Mouse (Mus musculus): ENCODE results near the gene Plb1. TPM values are rescaled to one million over a fixed set of nuclear protein-coding genes. Genes with fewer than 3 reads are reported as not detected.

Gene Plb1
- polyA plus RNA-seq, 1 experiment from 2014 or later, result not detected

DNA sequence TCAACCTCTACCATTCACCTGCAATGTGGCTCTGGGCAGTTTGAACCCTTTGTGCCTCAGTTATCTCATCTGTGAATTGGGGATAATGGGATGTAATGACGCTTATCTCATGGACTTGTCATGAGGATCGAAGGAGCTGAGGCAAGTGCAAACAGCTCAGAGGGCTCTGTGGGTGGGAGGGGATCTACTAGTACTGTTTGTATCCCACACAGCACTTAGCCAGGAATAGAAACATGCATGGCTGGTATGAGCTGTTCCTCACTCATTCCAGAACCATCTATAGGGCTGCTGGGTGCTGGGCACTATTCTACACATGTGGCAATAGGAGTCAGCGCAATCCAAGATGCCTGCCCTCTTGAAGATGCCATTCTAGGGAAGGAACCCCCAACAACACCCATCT is 32.9 kb upstream of the Plb1 start:
- H3K9ac ChIP-seq, result no peak overlapping the region
- no peak overlapping the region for H3K4me2 ChIP-seq (replicated peaks)
- no peak overlapping the region for H3K4me3 ChIP-seq (replicated peaks; ENCODE audit: low read length)
- no peak overlapping the region for H3K27ac ChIP-seq
- DNase-seq (ENCODE audit: low spot score) (no peak), ATAC-seq (ENCODE audit: low FRiP score) (no peak)
- no peaks in the 10 kb centered on the region for H3K36me3 ChIP-seq (replicated peaks; ENCODE audit: control insufficient read depth, insufficient read depth)
- WGBS, result 97% methylated on average over 3 of the region's 3 CpGs
- no peaks in the 10 kb centered on the region for H3K27me3 ChIP-seq (ENCODE audit: control insufficient read depth, insufficient read depth, low read length)
- no peaks in the 10 kb centered on the region for H3K4me1 ChIP-seq (replicated peaks; ENCODE audit: control insufficient read depth, insufficient read depth, low read length)
- H3K9me3 ChIP-seq (ENCODE audit: control insufficient read depth, low read length), result no peaks in the 10 kb centered on the region

- H3K27ac ChIP-seq, result no peak overlapping the region
- no peaks in the 10 kb centered on the region for H3K4me1 ChIP-seq (replicated peaks; ENCODE audit: control insufficient read depth, insufficient read depth, low read length)
- no peaks in the 10 kb centered on the region for H3K9me3 ChIP-seq (ENCODE audit: control insufficient read depth, low read length)
- H3K4me2 ChIP-seq (replicated peaks), result no peak overlapping the region
- H3K27me3 ChIP-seq (ENCODE audit: control insufficient read depth, insufficient read depth, low read length), result no peaks in the 10 kb centered on the region
- DNase-seq (ENCODE audit: low spot score) (no peak), ATAC-seq (ENCODE audit: low FRiP score) (no peak)
- no peak overlapping the region for H3K4me3 ChIP-seq (replicated peaks; ENCODE audit: low read length)
- no peak overlapping the region for H3K9ac ChIP-seq
- WGBS, result 78% methylated on average over 4 of the region's 4 CpGs
- no peaks in the 10 kb centered on the region for H3K36me3 ChIP-seq (replicated peaks; ENCODE audit: control insufficient read depth, insufficient read depth)
These were observed 27.9 kb upstream of the Plb1 start for GRCm38 (mm10) chr5:32204653-32205052.

DNA sequence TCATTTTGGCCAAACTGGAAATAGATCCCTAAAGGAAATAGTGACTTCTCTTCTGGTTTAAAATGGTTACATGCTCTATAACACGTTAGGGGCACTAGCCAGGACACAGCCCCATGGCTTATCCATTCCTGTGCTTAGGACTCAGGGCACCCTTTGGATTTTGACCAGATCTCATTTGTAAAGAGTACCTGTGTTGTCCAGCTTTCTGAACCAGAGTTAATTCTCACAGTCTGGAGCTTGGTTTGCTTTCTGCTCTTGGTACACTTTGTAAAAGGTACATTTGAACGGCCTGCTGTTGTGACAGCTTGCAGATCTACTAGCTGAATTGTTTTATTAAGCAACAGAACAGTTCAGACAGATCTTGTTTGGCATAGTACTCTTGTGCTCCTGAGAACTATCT is 25.8 kb upstream of the Plb1 start:
- no peak overlapping the region for H3K4me3 ChIP-seq (replicated peaks; ENCODE audit: low read length)
- no peaks in the 10 kb centered on the region for H3K9me3 ChIP-seq (ENCODE audit: control insufficient read depth, low read length)
- 86% methylated on average over 2 of the region's 2 CpGs for WGBS
- no peak overlapping the region for H3K9ac ChIP-seq
- no peak overlapping the region for H3K4me2 ChIP-seq (replicated peaks)
- no peak overlapping the region for H3K27ac ChIP-seq
- no peak for DNase-seq (ENCODE audit: low spot score)
- no peak for ATAC-seq (ENCODE audit: low FRiP score)
- H3K36me3 ChIP-seq (replicated peaks; ENCODE audit: control insufficient read depth, insufficient read depth), result no peaks in the 10 kb centered on the region
- H3K27me3 ChIP-seq (ENCODE audit: control insufficient read depth, insufficient read depth, low read length), result no peaks in the 10 kb centered on the region
- H3K4me1 ChIP-seq (replicated peaks; ENCODE audit: control insufficient read depth, insufficient read depth, low read length), result no peaks in the 10 kb centered on the region

GRCm38 (mm10) chr5:32208460-32208859 is 24.0 kb upstream of the Plb1 start:
- H3K4me1 ChIP-seq (replicated peaks; ENCODE audit: control insufficient read depth, insufficient read depth, low read length), result no peaks in the 10 kb centered on the region
- H3K9ac ChIP-seq, result no peak overlapping the region
- H3K4me2 ChIP-seq (replicated peaks), result no peak overlapping the region
- H3K27me3 ChIP-seq (ENCODE audit: control insufficient read depth, insufficient read depth, low read length), result no peaks in the 10 kb centered on the region
- 76% methylated on average over 8 of the region's 8 CpGs for WGBS
- H3K27ac ChIP-seq, result no peak overlapping the region
- no peaks in the 10 kb centered on the region for H3K36me3 ChIP-seq (replicated peaks; ENCODE audit: control insufficient read depth, insufficient read depth)
- no peaks in the 10 kb centered on the region for H3K9me3 ChIP-seq (ENCODE audit: control insufficient read depth, low read length)
- DNase-seq (ENCODE audit: low spot score), result no peak
- ATAC-seq (ENCODE audit: low FRiP score), result no peak
- H3K4me3 ChIP-seq (replicated peaks; ENCODE audit: low read length), result no peak overlapping the region

GRCm38 (mm10) chr5:32211011-32211410 is 21.5 kb upstream of the Plb1 start:
- H3K36me3 ChIP-seq (replicated peaks; ENCODE audit: control insufficient read depth, insufficient read depth), result no peaks in the 10 kb centered on the region
- H3K4me2 ChIP-seq (replicated peaks), result no peak overlapping the region
- no peaks in the 10 kb centered on the region for H3K27me3 ChIP-seq (ENCODE audit: control insufficient read depth, insufficient read depth, low read length)
- no peaks in the 10 kb centered on the region for H3K9me3 ChIP-seq (ENCODE audit: control insufficient read depth, low read length)
- H3K4me1 ChIP-seq (replicated peaks; ENCODE audit: control insufficient read depth, insufficient read depth, low read length), result no peaks in the 10 kb centered on the region
- no peak overlapping the region for H3K4me3 ChIP-seq (replicated peaks; ENCODE audit: low read length)
- H3K9ac ChIP-seq, result no peak overlapping the region
- ATAC-seq (ENCODE audit: low FRiP score) (no peak), DNase-seq (ENCODE audit: low spot score) (no peak)
- WGBS, result 65% methylated on average over 2 of the region's 2 CpGs
- no peak overlapping the region for H3K27ac ChIP-seq

- no peak for ATAC-seq (ENCODE audit: low FRiP score)
- Histone ChIP-seq H3K27me3 (ENCODE audit: control insufficient read depth, insufficient read depth, low read length) (no peaks in the 10 kb centered on the region), H3K4me2 (replicated peaks) (no peak overlapping the region), H3K9me3 (ENCODE audit: control insufficient read depth, low read length) (no peaks in the 10 kb centered on the region), H3K4me3 (replicated peaks; ENCODE audit: low read length) (no peak overlapping the region), H3K36me3 (replicated peaks; ENCODE audit: control insufficient read depth, insufficient read depth) (no peaks in the 10 kb centered on the region), H3K9ac (no peak overlapping the region), H3K27ac (no peak overlapping the region), H3K4me1 (replicated peaks; ENCODE audit: control insufficient read depth, insufficient read depth, low read length) (no peaks in the 10 kb centered on the region)
- DNase-seq (ENCODE audit: low spot score), result no peak
- WGBS, result 43% methylated on average over 4 of the region's 4 CpGs
These were observed 18.8 kb upstream of the Plb1 start for GRCm38 (mm10) chr5:32213746-32214145.

DNA sequence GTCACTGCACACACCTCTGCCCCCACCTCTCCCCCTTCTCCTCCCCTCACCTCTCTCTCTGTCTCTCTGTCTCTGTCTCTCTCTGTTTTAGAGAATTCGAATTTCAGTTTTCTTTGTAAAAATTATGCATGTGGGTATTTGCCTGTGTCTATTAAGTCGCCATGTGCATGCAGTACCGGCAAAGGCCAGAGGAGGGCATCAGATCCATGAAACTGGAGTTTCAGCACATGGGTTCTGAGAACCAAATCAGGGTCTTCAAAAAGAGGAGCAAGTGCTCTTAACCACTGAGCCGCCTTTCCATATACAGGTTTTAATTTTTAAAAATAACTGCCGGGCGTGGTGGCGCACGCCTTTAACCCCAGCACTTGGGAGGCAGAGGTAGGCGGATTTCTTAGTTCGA is 17.0 kb upstream of the Plb1 start:
- WGBS, result 80% methylated on average over 10 of the region's 10 CpGs
- DNase-seq (ENCODE audit: low spot score) (no peak), ATAC-seq (ENCODE audit: low FRiP score) (no peak)
- no peak overlapping the region for H3K4me3 ChIP-seq (replicated peaks; ENCODE audit: low read length)
- H3K36me3 ChIP-seq (replicated peaks; ENCODE audit: control insufficient read depth, insufficient read depth), result no peaks in the 10 kb centered on the region
- H3K4me1 ChIP-seq (replicated peaks; ENCODE audit: control insufficient read depth, insufficient read depth, low read length), result no peaks in the 10 kb centered on the region
- H3K27me3 ChIP-seq (ENCODE audit: control insufficient read depth, insufficient read depth, low read length), result no peaks in the 10 kb centered on the region
- no peaks in the 10 kb centered on the region for H3K9me3 ChIP-seq (ENCODE audit: control insufficient read depth, low read length)
- no peak overlapping the region for H3K9ac ChIP-seq
- H3K27ac ChIP-seq, result no peak overlapping the region
- H3K4me2 ChIP-seq (replicated peaks), result no peak overlapping the region

DNA sequence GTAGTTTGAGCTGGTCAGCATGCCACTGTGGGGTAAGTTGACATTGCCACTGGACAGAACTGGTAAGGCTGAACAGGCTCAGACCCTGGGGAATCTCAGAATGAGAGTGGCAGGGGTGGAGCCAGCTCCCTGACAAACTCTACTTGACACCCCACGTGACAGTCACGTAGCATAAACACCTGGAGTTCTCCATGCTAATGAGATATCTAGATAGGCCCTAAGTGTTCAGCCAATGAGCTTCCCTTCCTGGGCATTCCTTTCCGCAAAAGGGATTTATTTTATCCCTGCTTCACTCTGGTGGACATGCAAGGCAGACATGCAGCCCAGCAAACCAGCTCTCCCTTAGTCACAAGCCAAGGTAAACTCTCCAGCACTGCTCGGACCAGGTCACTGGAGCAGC is 16.0 kb upstream of the Plb1 start:
- Histone ChIP-seq H3K4me2 (replicated peaks) (no peak overlapping the region), H3K27ac (no peak overlapping the region), H3K4me1 (replicated peaks; ENCODE audit: control insufficient read depth, insufficient read depth, low read length) (no peaks in the 10 kb centered on the region), H3K27me3 (ENCODE audit: control insufficient read depth, insufficient read depth, low read length) (no peaks in the 10 kb centered on the region), H3K9me3 (ENCODE audit: control insufficient read depth, low read length) (no peaks in the 10 kb centered on the region), H3K4me3 (replicated peaks; ENCODE audit: low read length) (no peak overlapping the region), H3K9ac (no peak overlapping the region), H3K36me3 (replicated peaks; ENCODE audit: control insufficient read depth, insufficient read depth) (no peaks in the 10 kb centered on the region)
- WGBS, result 73% methylated on average over 4 of the region's 4 CpGs
- no peak for DNase-seq (ENCODE audit: low spot score)
- ATAC-seq (ENCODE audit: low FRiP score), result no peak

- DNase-seq (ENCODE audit: low spot score) (no peak), ATAC-seq (ENCODE audit: low FRiP score) (no peak)
- H3K36me3 ChIP-seq (replicated peaks; ENCODE audit: control insufficient read depth, insufficient read depth), result no peaks in the 10 kb centered on the region
- H3K4me1 ChIP-seq (replicated peaks; ENCODE audit: control insufficient read depth, insufficient read depth, low read length), result no peaks in the 10 kb centered on the region
- no peak overlapping the region for H3K4me3 ChIP-seq (replicated peaks; ENCODE audit: low read length)
- no peak overlapping the region for H3K9ac ChIP-seq
- H3K27ac ChIP-seq, result no peak overlapping the region
- no peaks in the 10 kb centered on the region for H3K9me3 ChIP-seq (ENCODE audit: control insufficient read depth, low read length)
- H3K4me2 ChIP-seq (replicated peaks), result no peak overlapping the region
- 85% methylated on average over 8 of the region's 8 CpGs for WGBS
- H3K27me3 ChIP-seq (ENCODE audit: control insufficient read depth, insufficient read depth, low read length), result no peaks in the 10 kb centered on the region
These were observed 15.0 kb upstream of the Plb1 start for GRCm38 (mm10) chr5:32217477-32217876.

- no peaks in the 10 kb centered on the region for H3K27me3 ChIP-seq (ENCODE audit: control insufficient read depth, insufficient read depth, low read length)
- no peaks in the 10 kb centered on the region for H3K9me3 ChIP-seq (ENCODE audit: control insufficient read depth, low read length)
- no peaks in the 10 kb centered on the region for H3K4me1 ChIP-seq (replicated peaks; ENCODE audit: control insufficient read depth, insufficient read depth, low read length)
- DNase-seq (ENCODE audit: low spot score) (no peak), ATAC-seq (ENCODE audit: low FRiP score) (no peak)
- no peaks in the 10 kb centered on the region for H3K36me3 ChIP-seq (replicated peaks; ENCODE audit: control insufficient read depth, insufficient read depth)
- H3K27ac ChIP-seq, result no peak overlapping the region
- H3K4me2 ChIP-seq (replicated peaks), result no peak overlapping the region
- WGBS, result 42% methylated on average over 4 of the region's 4 CpGs
- H3K4me3 ChIP-seq (replicated peaks; ENCODE audit: low read length), result no peak overlapping the region
- no peak overlapping the region for H3K9ac ChIP-seq
These were observed 2.1 kb upstream of the Plb1 start for GRCm38 (mm10) chr5:32230372-32230771.
